Mouse (Mus musculus) central nervous system, embryonic 11.5 days (tissue): ENCODE data around the gene Map4. TPM values are rescaled to one million over a fixed set of nuclear protein-coding genes. Genes with fewer than 3 reads are reported as not detected.

Experiments used
- polyA plus RNA-seq: library from polyadenylated mRNA; depleted of rRNA; stranded (reverse); fragments of >200 nt; gene quantifications from 2 replicates; pipeline ENCODE4 v1.2.3, GENCODE M21; 2012; rRNA removed

The Map4 gene
- polyA plus RNA-seq: 109 TPM in 2 replicates

DNA sequence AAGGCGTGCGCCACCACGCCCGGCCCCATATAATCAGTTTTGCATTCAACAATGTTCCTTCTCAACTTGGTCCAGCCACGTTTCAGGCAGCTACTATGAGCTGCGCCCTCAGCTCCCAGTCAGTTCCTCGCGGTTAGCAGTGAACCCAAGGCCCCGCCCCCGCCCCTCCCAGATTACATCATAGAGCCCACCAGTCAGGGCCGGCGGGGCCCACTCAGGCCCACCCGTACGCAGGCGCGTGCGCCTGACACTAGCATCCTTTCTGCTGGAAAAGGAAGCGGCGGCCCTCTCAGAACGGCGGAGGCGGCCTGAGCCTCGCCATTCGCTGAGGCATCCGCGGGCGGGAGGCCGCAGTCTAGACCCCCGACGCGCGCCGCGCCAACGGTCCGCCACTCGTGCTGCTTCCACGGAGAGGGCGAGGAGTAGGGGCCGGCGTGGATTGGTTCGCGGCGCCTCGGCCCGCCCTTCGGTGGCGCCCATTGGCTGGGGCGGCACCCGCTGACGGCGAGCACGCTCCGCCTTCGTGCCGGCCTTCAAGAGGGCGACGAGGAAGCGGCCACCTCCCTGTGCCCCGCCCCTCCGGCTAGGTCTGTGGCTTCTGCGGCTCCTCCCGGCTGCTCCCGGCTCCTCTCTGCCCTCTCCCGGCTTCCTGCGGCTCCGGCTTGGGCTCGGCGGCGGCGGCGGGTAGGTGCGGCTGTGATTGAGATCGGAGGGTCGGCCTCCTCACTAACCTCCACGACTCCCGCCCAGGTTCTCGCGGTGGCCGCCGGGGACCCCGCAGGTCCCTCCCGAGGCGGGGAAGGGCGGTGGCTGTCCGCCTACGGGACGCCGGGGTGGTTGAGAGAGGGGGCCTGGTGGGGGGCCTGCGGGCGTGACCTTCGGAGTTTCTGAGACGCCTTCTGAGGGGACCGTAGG lies at the start of gene Map4:
Gene Map4 (plus strand): TSS at position 204 of the 915 bp plus-strand sequence.

DNA sequence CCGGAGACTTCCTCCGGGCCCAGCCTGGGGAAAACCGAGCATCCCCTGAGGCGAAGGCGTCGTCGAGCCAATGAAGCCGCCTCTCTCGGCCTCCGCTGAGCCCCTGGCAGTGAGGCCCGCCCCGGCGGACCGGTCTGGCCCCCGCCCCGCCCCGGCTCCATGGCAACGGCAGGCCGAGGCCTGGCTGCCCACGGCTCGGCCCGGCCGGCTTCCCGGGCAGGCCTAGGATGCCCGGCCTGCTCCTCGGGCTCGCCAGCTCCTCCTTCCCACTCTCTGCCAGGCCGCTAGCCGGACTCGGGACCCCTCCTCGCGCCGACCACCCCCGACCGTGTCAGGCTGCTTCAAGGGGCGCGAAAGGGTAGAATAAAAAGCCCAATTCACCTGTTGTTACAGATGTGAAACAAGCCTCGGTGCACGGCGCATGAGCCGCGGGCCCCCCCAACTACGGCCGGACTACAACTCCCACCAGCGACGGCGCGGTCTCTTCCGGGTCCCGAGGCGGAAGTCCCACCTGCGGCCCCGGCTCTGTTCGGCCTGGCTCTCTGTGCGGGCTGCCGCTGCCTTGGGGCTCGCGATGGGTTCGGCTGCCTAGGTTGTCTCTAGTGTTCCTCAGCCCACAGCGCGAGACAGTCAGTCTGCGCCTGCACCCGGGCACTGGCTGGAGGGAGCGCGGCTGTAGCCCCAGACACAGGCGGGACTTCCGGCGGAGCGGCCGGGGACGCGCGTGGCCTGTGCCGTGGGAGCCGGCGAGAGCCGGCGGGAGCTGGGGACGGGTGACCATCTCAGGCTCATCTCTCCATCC lies 185.9 kb downstream of the Map4 start, which contains the start of gene Smarcc1:
Gene Smarcc1 (plus strand): TSS at position 732 of the 802 bp plus-strand sequence.

DNA sequence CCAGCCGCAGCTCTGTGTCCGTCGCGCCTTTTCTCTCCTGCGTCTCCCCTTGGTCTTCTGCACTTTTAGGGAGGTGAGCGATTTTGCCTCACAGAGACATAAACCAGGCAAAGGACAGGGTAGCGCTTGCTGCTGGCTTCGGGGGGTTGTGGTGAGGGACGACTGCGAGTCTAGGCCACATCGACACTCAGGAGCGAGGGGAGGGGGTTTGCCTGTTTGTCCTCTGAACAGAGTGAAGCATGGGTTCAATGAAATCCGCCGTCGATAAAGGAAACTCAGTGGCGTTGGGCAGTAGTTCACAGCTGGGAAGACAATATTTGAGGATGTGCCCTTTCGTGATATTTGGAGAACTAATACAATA lies 186.5 kb downstream of the Map4 start, which contains the start of gene Dhx30:
Gene Dhx30 (minus strand): TSS at position 52 of the 361 bp plus-strand sequence.

Other genes with a start within 250 kb of the Map4 start
- 0.06 and 0.12 TPM in 2 replicates for gene Fbxw18, start 228.8 kb upstream of the Map4 start, polyA plus RNA-seq
- gene Fbxw26, start 185.4 kb upstream of the Map4 start, polyA plus RNA-seq: not detected in 2 replicates
- gene Fbxw27, start 140.8 kb upstream of the Map4 start, polyA plus RNA-seq: not detected in 2 replicates
- not detected in 2 replicates for gene Spink8, start 119.2 kb upstream of the Map4 start, polyA plus RNA-seq
- 45.0 and 64.6 TPM in 2 replicates for gene Nme6, start 98.7 kb upstream of the Map4 start, polyA plus RNA-seq
- gene Camp, start 81.8 kb upstream of the Map4 start, polyA plus RNA-seq: 1.3 and 2.6 TPM in 2 replicates
- gene Cdc25a, start 55.9 kb upstream of the Map4 start, polyA plus RNA-seq: 37.1 and 39.4 TPM in 2 replicates
- 102 and 114 TPM in 2 replicates for gene Smarcc1, start 186.2 kb downstream of the Map4 start, polyA plus RNA-seq
- gene Dhx30, start 186.4 kb downstream of the Map4 start, polyA plus RNA-seq: 172 and 186 TPM in 2 replicates